Mouse (Mus musculus) adrenal gland, postnatal 0 days (tissue): ENCODE measurements around the gene Plek. TPM values are rescaled to one million over a fixed set of nuclear protein-coding genes. Genes with fewer than 3 reads are reported as not detected.

ENCODE experiments used
- polyA plus RNA-seq: library from polyadenylated mRNA; unstranded; fragments of >200 nt; fragmentation: Nextera tagmentation; extraction: Ambion mirVana; gene quantifications from 2 replicates; pipeline ENCODE4 v1.2.1, GENCODE M21; 2015

The Plek gene
- polyA plus RNA-seq = 3.4 and 4.7 TPM in 2 replicates

DNA sequence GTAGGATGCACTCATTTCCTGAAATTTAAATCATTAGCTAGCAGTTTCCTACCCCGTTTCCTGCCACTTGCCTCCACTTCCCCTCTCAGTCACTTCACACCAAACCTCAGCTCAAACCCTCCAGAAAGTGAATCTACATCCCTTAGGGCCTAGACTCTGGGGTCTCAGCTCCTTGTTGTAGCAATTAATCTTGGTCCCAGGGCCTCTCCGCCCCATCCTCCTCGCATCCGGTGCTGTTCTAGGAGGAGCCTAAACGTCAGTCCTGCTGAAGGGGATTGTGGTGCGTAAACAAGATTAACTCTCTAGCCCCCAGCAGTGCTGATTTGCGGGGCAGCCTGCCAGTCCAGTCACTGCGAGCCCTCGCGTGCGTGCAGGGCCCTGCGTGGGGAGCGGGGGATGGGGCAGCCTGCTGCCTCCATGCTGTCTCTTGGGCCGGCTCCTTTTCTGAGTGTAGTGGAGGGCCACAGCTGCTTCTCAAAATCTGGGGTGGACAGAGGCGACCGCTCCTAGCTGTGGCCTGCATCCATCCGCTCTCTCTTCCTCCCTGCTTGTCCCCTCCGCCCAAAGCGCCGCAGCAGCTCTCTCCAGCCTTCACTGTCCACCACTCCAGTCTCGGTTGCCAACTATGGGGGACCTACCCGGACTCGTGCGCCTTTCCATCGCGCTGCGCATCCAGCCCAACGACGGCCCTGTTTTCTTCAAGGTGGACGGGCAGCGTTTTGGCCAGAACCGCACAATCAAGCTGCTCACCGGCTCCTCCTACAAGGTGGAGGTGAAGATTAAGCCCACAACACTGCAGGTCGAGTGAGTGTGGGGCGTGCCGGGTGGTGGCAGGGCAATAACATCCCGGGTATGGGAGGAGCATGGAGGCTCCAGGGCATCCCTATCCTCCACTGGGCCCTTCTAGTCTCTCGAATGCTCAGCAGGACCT lies at the start of gene Plek, which contains the start of gene Cnrip1:
Plek (minus strand) TSS at position 837 of the 931 bp plus-strand sequence.
Cnrip1 (plus strand) TSS at position 42 of the 931 bp plus-strand sequence.

DNA sequence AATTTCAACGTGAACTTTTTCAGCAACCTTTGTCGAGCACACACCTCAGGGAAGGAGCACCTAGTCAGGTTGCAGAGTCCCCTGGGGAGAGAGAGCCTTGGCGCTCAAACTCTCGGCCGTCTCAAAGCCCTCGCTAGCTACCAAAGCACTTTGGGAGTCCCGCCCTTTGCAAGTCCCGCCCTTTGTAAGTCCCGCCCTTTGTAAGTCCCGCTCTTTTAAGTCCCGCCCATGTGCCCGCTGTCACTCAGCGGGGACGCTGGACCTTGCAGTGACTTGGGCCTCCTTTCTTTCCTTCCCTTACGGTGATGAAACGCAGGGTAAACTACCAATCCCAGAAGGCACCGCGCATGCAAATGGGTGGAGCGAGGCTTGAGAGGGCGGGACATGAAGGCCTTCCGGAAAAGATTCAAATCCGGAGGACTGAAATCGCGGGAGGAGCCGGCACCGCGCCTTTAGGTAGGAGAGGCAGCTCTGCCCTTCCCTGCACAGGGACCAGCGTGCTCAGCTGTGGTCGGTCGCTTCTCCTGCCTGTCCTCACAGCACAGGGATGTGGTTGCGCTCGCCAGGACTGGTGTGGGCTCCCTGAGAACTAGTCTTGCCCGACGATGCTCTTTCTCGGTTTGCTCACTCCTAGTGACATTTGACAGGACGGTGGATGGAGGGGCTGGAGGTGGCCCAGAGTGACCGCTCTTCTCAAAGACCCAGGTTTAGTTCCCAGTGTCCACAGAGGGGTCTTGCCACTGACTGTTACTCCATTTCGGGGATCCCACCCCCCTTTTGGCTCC lies 101.0 kb downstream of the Plek start, which contains the start of gene Fbxo48:
Fbxo48 (plus strand) TSS at position 400 of the 785 bp plus-strand sequence.

Other genes with a start within 250 kb of the Plek start
- gene Fbxo48, start 101.0 kb downstream of the Plek start, polyA plus RNA-seq = 0.59 TPM in 1 of 2 replicates, not detected in the other
- 42.3 and 55.2 TPM in 2 replicates for gene Cnrip1, start 795 bp downstream of the Plek start, polyA plus RNA-seq
- gene Ppp3r1, start 106.9 kb upstream of the Plek start, polyA plus RNA-seq = 91.4 and 114 TPM in 2 replicates
- gene Wdr92, start 129.7 kb upstream of the Plek start, polyA plus RNA-seq = 20.4 and 25.4 TPM in 2 replicates
- gene Pno1, start 159.2 kb upstream of the Plek start, polyA plus RNA-seq = 47.5 and 73.2 TPM in 2 replicates
- gene C1d, start 205.2 kb upstream of the Plek start, polyA plus RNA-seq = 170 and 277 TPM in 2 replicates